Mouse (Mus musculus) heart, embryonic 11.5 days (tissue): ENCODE data around the gene Hist1h4k. TPM values are rescaled to one million over a fixed set of nuclear protein-coding genes. Genes with fewer than 3 reads are reported as not detected.
A peak's percentile ranks its signal among the peaks of the same experiment; 100 is the strongest.

ENCODE experiments used
- ATAC-seq: fragments of 200-750 bp; cut with Nextera tagmentation; replicated peaks from 2 replicates; pipeline ENCODE4 v1.8.0; 2017; ENCODE audit warnings: moderate library complexity; ENCODE audit not compliant: insufficient number of reproducible peaks, low FRiP score, low TSS enrichment
- H3K27ac ChIP-seq: fragments of 300-500 bp; sonication (generic); 2 replicates; pipeline ENCODE4 v1.5.1; 2014; ENCODE audit warnings: mild to moderate bottlenecking, low read depth, low read length
- H3K27me3 ChIP-seq: fragments of 300-500 bp; sonication (generic); 2 replicates; pipeline ENCODE4 v1.6.1; 2014; ENCODE audit warnings: mild to moderate bottlenecking, low read length, mixed read lengths; ENCODE audit not compliant: control insufficient read depth, insufficient read depth
- H3K36me3 ChIP-seq: fragments of 300-500 bp; sonication (generic); 2 replicates; pipeline ENCODE4 v1.6.1; 2014; ENCODE audit warnings: mild to moderate bottlenecking, low read length, moderate library complexity, mixed read lengths; ENCODE audit not compliant: control insufficient read depth, insufficient read depth
- H3K4me1 ChIP-seq: fragments of 300-500 bp; sonication (generic); 2 replicates; pipeline ENCODE4 v1.6.1; 2014; ENCODE audit warnings: low read length; ENCODE audit not compliant: control insufficient read depth, insufficient read depth
- H3K4me2 ChIP-seq: fragments of 300-500 bp; sonication (generic); 2 replicates; pipeline ENCODE4 v1.6.1; 2014; ENCODE audit warnings: mild to moderate bottlenecking, moderate library complexity
- H3K4me3 ChIP-seq: fragments of 300-500 bp; sonication (generic); 2 replicates; pipeline ENCODE4 v1.5.1; 2014; ENCODE audit warnings: low read depth, low read length
- H3K9ac ChIP-seq: fragments of 300-500 bp; sonication (generic); 2 replicates; pipeline ENCODE4 v1.6.1; 2014; ENCODE audit warnings: mild to moderate bottlenecking, low read depth, low read length, moderate library complexity
- H3K9me3 ChIP-seq: fragments of 300-500 bp; sonication (generic); replicated peaks from 2 replicates; pipeline ENCODE4 v1.6.1; 2016; ENCODE audit warnings: low read length; ENCODE audit not compliant: control insufficient read depth
- WGBS: fragments of 180-500 bp; shearing (Covaris S2); extraction: QIAGEN DNeasy Blood & Tissue Kit; methylation state at CpG from one replicate; pipeline ENCODE4 v1.1.7; 2014; ENCODE audit not compliant: insufficient replicate concordance; 5-methylcytosine and 5-hydroxymethylcytosine counted together
- microRNA-seq: library from miRNA; unstranded; fragments of <30 nt; microRNA quantifications from one replicate; pipeline ENCODE4, GENCODE M21; 2016; ENCODE audit warnings: borderline number of aligned reads
- polyA plus RNA-seq: library from polyadenylated mRNA; unstranded; fragments of >200 nt; fragmentation: Nextera tagmentation; extraction: Ambion mirVana; gene quantifications from 2 replicates; pipeline ENCODE4 v1.2.1, GENCODE M21; 2014

Hist1h4k gene
- polyA plus RNA-seq, 1 experiment from 2014 or later = not detected

- Histone ChIP-seq H3K36me3 (no peaks in the 10 kb centered on the region), H3K4me1 (no peaks in the 10 kb centered on the region; the same call in 1 of the 2 replicates), H3K27ac (no peak overlapping the region), H3K4me2 (no peak overlapping the region), H3K4me3 (no peak overlapping the region), H3K9me3 (no peaks in the 10 kb centered on the region), H3K9ac (no peak overlapping the region), H3K27me3 (no peaks in the 10 kb centered on the region)
- ATAC-seq = no peak
- 71% methylated on average over 4 of the region's 4 CpGs for WGBS
These were observed 43.6 kb downstream of the Hist1h4k start for GRCm38 (mm10) chr13:21706669-21707068.

Small RNA genes within 50 kb of the gene (microRNA-seq; reads per million reads assigned to microRNA genes)
- not detected for gene Gm44346
- gene Gm44357 = not detected
- gene Gm44367 = not detected
- gene Gm44454 = 1.3 reads per million, percentile 17 among the genes with 10 or more reads in this experiment

Other genes starting within 250 kb of the Hist1h4k start
- gene Gm11273, start 249.1 kb downstream of the Hist1h4k start, polyA plus RNA-seq = 7.4 and 8.5 TPM in 2 replicates
- gene Zkscan8, start 219.4 kb downstream of the Hist1h4k start, polyA plus RNA-seq = 6.4 and 6.5 TPM in 2 replicates
- 0.14 and 0.15 TPM in 2 replicates for gene Olfr1366, start 207.7 kb downstream of the Hist1h4k start, polyA plus RNA-seq
- gene Olfr1535, start 190.6 kb downstream of the Hist1h4k start, polyA plus RNA-seq = not detected in 2 replicates
- not detected in 2 replicates for gene Olfr1364, start 168.7 kb downstream of the Hist1h4k start, polyA plus RNA-seq
- gene Olfr1362, start 136.5 kb downstream of the Hist1h4k start, polyA plus RNA-seq = not detected in 2 replicates
- gene Olfr11, start 108.0 kb downstream of the Hist1h4k start, polyA plus RNA-seq = not detected in 2 replicates
- not detected in 2 replicates for gene Olfr1361, start 87.1 kb downstream of the Hist1h4k start, polyA plus RNA-seq
- not detected in 2 replicates for gene Olfr1360, start 73.1 kb downstream of the Hist1h4k start, polyA plus RNA-seq
- not detected in 2 replicates for gene Olfr1359, start 52.4 kb downstream of the Hist1h4k start, polyA plus RNA-seq
- gene Hist1h2bl, start 34.4 kb downstream of the Hist1h4k start, polyA plus RNA-seq = not detected in 2 replicates
- 6.5 and 8.4 TPM in 2 replicates for gene Hist1h2ai, start 34.1 kb downstream of the Hist1h4k start, polyA plus RNA-seq
- gene Hist1h3h, start 32.8 kb downstream of the Hist1h4k start, polyA plus RNA-seq = 4.4 TPM in 1 of 2 replicates, not detected in the other
- gene Hist1h2bm, start 28.5 kb downstream of the Hist1h4k start, polyA plus RNA-seq = 1.4 and 1.6 TPM in 2 replicates
- gene Hist1h4j, start 15.4 kb downstream of the Hist1h4k start, polyA plus RNA-seq = 0.79 and 1.1 TPM in 2 replicates
- 3.1 and 4.2 TPM in 2 replicates for gene Hist1h2ak, start 3.3 kb upstream of the Hist1h4k start, polyA plus RNA-seq
- 1.6 and 2.0 TPM in 2 replicates for gene Hist1h2bn, start 3.6 kb upstream of the Hist1h4k start, polyA plus RNA-seq
- 5.9 and 10.8 TPM in 2 replicates for gene Hist1h1b, start 30.1 kb upstream of the Hist1h4k start, polyA plus RNA-seq
- gene Hist1h3i, start 32.9 kb upstream of the Hist1h4k start, polyA plus RNA-seq = 107 and 123 TPM in 2 replicates
- 3.3 and 6.2 TPM in 2 replicates for gene Hist1h2an, start 36.7 kb upstream of the Hist1h4k start, polyA plus RNA-seq
- gene Hist1h2bp, start 37.0 kb upstream of the Hist1h4k start, polyA plus RNA-seq = 1.5 TPM in 1 of 2 replicates, not detected in the other
- 9.4 and 11.6 TPM in 2 replicates for gene Hist1h2bq, start 59.7 kb upstream of the Hist1h4k start, polyA plus RNA-seq
- not detected in 2 replicates for gene Hist1h2ao, start 60.0 kb upstream of the Hist1h4k start, polyA plus RNA-seq
- gene Hist1h4m, start 61.2 kb upstream of the Hist1h4k start, polyA plus RNA-seq = not detected in 2 replicates
- 7.1 and 10.5 TPM in 2 replicates for gene Hist1h4n, start 81.7 kb upstream of the Hist1h4k start, polyA plus RNA-seq
- gene Hist1h2ap, start 83.0 kb upstream of the Hist1h4k start, polyA plus RNA-seq = 2,147 and 2,559 TPM in 2 replicates
- gene Hist1h2br, start 83.2 kb upstream of the Hist1h4k start, polyA plus RNA-seq = 10.3 and 12.3 TPM in 2 replicates
- 6.7 and 7.6 TPM in 2 replicates for gene Zfp184, start 194.6 kb upstream of the Hist1h4k start, polyA plus RNA-seq
- not detected in 2 replicates for gene Pom121l2, start 230.7 kb upstream of the Hist1h4k start, polyA plus RNA-seq